Mouse (Mus musculus): ENCODE results near the gene Ntrk2. TPM values are rescaled to one million over a fixed set of nuclear protein-coding genes. Genes with fewer than 3 reads are reported as not detected.
"Not testable (repeated sequence)": the region's sequence is repeated elsewhere in the genome, so short reads cannot be mapped to it uniquely, and the experiment has no call there.

Ntrk2 gene
- total RNA-seq, 4 experiments from 2014 or later: 11.9 to 31.5 (median 21.0) TPM

DNA sequence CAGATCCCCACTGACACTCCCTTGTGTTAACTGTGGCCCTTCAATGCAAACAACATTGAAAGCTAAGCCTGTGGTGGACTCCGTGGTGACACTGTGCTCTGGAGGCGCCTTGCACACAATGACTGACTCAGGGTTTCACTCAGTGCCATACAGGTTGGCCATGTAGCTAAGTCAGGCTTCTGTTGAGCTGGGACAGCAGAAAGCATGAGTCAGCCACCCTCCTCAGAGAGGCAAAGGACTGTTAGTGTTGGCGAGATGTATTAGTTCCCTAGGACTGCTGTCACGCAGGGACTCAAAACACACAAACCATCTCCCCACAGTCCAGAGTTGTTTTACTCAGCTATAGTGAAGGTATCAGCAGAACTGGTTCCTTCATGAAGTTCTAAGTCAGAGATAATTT lies 245.8 kb downstream of the Ntrk2 start:
- DNase-seq: no peak

DNA sequence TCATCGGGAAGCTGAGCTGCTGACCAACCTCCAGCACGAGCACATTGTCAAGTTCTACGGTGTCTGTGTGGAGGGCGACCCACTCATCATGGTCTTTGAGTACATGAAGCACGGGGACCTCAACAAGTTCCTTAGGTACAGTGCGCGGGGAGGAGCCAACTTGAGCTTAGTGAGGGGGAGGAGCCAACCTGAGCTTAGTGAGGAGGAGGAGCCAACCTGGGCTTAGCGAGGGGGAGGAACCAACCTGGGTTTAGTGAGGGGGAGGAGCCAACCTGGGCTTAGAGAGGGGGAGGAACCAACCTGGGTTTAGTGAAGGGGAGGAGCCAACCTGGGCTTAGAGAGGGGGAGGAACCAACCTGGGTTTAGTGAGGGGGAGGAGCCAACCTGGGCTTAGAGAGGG lies 248.0 kb downstream of the Ntrk2 start:
- DNase-seq: not testable (repeated sequence)

DNA sequence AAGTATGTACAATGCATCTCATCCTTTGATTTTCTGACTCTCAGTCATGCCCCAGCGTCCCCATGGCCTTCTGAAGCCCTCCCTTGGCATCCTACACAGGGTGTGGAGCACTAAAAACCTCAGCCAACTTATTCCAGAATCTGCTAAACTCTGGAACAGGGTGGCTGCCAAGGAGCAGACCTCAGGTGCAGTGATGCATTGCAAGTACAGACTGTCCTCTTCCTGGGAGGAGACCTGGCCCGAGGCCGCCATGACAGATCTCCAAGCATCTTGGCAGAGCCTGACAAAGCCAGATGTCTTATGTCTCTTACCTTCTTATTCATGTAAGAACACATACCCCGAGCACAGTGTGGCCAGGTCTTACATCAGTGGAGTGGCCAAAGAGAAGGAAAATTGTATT lies 250.5 kb downstream of the Ntrk2 start:
- DNase-seq: no peak

DNA sequence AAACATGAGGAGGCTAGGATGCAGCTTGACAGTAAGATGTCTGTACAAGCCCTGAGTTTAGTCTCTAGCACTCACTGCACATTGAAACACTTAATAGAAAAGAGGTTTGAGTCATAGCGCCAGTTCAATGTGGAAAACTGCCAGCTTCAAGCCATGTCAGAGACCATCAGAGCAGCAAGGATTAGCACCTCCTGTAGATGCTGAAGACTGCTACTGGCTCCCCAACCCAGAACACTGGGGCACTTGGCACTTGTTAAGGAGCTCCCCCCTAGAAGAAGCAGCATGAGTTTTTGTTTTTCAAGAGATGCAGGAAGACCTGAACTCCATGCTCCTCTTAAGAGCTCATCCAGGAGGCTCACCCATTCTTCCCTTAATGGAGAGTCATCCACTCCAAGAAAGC lies 251.5 kb downstream of the Ntrk2 start:
- no peak for DNase-seq

DNA sequence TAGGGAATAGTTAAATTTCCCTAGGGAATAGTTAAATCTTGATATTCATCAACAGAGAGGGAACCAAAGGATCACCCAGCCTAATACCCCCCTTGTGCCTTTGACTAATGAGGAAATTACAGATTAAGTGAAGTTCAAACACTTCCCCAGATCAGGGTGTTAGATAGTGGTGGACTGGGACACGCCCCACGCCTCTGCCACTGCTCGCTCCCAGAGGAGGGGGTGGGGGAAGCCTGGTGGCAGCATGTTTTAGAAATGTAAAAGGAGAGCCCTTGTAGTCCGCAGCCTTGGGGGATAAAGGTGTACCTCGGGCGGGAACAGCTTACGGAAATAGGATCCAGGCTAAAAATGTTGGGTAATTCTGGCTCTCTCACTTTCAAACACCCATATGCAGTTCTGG lies 252.7 kb downstream of the Ntrk2 start:
- DNase-seq: no peak

DNA sequence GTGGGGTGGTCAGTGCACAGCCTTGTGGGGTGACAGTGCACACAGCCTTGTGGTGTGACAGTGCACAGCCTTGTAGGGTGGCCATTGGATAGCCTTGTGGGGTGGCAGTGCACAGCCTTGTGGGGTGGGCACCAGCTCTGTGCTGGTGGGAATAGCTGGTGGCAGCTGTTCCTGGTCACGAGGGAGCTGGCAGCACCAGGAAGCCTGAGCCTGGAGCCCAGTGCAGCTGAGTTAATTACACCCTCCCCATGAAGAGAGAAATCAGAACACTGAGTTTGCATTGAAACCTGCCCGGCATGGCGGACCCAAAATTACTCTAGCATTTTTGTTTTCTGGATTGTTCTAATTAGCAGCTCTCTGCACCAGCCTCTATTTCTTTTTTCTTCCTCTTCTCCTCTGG lies 259.3 kb downstream of the Ntrk2 start:
- no peak for DNase-seq

DNA sequence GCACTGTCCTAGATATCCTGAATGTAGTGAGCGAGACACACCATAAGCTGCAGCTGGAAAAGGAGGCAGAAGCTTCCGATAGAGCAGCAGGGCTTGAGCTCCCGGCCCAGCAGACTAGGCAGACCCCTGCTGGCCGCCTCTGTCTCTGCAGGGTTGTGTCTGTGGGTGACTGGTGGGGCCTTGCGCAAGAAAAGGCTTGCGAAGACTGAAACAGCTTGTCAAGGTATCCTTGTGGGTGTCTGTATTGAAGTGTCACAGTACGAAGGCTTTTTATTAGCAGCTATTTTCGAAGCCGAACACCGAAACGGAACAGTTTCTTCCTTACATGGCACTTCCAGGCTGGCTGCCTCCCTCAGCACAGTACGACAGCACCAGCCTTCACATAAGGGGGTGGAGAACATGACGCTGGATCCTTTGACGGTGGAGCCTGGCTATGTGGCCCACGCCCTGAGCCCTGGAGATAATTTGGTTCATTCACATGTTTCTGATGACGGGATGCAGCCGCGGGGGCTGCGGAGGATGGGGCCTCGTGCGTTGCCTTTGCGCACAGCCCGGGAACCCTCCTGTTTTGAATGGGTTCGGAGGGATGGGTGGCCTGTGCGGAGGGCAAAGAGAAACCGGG lies 267.4 kb downstream of the Ntrk2 start:
- peak; percentile 67 for DNase-seq

DNA sequence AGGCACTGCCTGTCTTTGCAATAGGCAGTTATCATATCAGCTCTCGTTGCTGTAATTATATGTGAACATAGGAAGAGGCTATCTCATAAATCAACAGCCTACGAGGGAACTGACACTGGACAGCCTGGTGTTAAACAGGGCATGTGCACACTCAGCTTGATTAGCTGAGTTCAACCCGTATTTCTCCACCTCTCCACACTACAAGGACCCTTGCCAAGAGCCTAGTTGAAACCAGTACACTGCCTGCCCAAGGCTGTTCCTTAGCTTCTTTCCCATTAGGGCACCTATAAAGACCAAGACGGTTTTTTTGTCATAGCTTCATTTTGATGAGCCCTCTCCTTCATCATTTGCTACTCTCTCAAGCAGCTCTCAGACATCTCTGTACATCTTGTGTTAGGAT lies 270.1 kb downstream of the Ntrk2 start:
- DNase-seq: no peak

DNA sequence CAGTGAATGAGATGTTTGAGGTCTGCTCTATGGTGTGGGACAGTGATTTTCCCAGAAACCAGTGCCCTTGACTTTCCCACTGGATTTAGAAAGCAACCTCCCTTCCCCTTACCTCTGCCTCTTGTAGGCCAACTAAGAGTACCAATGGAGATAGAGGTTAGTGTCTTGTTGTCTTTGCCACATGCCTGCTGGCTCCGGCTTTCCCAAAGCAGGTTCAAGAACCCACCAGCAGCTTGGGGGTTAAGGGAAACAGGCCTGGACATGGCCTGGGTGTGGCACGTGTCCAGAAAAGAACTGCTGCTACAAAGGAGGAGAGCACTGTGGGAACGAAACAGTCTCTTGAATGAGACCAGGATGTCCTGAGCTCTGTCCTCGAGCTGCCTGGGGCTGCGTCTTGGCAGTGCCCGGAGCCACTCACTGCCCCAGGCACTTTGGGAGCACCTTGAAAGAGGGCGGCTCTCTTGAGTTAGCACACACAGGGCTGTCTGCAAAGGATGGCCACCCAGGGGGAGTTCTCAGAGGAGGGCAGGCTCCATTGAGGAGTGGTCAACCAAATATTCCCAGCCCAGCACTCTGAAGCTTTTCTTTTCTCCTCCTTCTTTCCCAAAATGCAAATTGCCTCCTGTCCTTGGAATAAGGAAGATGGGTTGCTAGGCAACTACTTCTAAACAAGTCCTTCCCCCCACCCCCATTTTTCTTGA lies 273.5 kb downstream of the Ntrk2 start:
- DNase-seq: no peak

DNA sequence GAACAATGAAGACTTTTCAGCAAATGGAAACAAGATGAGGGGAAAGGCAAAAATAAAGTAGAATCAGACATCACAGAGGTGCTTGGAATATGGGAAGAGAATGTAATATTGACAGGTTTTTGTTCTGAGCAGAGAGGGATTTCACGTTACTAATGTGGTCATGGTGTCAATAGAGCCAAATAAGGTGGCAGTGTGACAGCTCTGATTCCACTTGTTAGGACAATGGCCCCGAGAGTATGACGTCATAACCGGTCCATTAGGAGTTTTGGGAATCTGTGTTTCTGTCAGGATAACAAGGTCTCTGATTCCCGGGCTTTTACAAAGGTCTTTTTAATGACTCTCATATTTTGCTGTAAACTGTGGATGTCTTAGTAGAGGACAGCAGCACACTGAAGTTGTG lies 274.1 kb downstream of the Ntrk2 start:
- no peak for DNase-seq

DNA sequence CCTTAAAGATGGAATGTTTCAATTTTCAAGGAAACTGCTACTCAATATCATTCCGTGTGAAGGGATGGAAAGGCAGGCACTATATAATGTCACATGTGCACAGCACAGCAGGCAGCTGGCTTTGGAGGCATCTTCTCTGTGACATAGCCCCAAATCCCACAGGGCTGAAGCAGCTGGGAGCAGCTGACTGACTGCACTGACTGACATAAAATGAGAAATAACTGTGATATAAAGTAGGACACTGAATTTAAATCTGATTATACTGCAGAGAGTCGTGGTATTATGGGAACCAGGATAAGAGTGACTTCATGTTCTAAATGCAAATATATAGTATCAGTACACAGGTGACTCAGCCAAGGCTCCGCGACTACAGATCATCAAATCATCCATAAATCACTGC lies 282.6 kb downstream of the Ntrk2 start:
- no peak for DNase-seq

DNA sequence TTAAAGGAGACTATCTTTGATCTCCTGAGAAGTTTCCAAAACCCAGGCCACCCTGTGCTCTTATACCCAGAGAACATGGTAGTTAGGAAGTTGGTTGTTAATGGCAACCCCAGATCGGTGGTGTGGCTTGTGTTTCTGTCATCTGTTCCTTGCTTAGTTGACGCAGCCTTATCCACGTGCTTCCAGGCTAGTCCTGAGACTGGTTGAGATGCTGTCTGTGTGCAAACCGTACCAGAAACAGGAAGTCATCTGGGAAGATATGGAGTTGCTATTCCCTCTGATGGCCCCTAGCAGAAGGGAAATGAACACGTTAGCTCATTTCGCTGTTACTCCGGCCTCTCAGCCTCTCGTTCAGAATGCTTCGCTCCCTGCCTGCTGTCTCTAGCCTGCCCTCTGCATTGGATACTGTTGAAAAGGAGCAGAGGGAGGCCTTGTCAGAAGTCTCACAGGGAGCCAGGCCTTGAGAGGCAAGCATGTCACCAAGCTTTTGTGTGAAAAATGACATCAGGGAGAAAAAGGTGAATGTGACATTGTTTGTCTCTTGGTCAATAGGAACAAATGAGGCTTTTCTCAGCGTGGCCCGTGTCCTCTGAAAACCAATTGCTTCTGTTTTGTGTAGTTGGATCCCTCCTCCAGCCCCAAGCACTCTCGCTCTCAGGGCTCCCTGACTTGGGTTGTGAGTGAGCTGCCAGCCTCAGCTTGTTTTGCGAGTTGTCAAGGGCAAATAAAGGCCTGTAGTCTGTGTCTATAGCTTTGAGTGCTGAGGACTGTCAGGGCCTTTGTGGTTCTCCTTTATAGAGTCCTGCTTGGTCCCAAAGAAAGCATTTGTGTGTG lies 285.0 kb downstream of the Ntrk2 start:
- no peak for DNase-seq

DNA sequence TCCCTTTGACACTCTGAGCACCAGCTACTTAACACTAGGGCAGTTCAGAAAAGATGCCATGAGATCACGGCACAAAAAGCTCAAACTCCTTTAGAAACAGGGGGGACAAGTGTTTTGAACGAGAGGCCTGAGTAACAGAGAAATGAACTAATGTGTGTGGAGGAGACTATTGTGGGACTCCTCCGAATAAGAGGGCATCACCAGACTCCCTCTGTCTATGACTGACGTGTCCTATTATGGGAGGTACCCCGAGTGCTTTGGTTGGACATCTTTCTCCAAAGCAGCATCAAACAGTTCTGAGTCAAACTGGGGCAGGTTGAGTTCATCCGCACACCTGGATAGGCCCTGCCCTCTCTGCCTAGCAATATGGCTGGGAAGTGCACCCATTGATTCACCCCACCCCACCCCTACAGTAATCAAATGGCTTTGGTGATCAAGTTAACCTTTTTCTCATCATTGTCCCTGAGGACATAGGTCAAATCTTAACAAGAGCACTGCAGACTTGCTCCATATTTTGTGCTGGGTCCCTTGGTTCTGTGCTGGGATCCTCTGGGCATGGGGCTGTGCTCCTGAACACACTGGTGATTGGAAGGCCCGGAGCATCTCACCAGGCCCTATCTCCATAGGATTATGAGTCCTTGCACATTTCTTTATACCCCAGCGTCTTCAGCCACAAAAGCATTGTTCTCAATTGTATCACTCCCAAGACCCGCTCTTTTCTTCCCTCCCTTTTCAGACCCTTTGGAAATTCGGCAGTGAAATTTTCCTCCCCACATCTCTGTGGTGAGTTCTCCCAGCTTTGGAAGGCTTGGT lies 285.9 kb downstream of the Ntrk2 start:
- DNase-seq: no peak

DNA sequence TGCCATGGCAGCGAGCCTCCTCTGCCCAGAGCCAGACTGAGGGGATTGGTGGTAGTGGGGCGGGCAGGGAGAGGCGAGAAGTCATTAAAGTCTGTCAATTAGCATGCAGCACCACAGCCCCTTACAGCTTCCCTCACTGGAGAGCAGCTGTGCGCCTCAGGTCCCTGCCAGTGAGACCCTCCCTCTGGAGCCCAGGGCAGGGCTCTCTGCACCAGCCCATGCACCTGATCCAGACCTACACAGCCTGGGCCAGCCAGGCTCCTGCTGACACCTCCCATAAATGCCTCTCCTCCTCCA lies 286.4 kb downstream of the Ntrk2 start:
- no peak for DNase-seq

DNA sequence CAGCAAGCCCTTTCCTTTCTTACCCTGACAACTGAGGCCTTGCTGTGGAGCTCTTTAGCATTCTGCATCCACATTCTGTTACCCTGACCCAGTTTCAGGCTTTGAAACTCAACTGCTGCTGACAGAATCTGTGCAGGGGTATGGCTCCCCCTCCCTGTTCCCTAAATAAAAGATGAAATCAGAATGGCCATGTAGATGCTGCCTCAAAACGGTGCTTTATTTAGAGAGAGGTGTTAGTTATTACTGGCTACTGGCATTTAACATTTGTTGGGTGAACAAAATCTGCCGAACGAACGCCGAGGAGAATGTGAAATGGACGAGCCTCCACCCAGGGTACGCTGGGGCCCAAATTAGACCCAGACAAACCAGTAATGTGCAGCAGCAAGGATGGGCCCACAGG lies 288.4 kb downstream of the Ntrk2 start:
- DNase-seq: no peak

DNA sequence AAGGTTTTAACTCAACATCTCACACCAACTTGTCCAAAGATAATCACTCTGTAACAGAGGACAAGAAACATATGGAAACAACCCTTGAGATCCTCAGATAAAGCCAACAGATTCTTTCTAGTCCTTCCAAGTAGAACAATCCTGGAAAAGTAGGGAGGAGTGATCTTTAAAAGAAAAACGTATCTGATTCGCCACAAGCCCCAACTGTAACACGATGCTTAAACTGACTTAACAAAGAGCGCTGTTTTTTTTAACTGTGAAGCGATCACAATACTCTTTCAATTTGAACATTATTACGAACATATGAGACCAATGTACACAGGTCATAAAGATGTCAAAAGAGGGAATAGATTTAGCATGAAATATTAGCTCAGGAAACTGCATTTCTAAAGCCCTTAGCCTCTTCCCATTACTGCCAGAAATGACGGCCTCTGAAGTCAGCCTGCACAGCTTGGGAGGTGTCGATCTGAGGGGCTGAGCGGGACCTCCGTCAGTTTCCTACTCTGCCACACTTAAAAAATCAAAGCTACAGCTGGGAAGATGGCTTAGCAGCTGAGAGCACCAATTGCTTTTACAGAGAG lies 289.5 kb downstream of the Ntrk2 start:
- DNase-seq: no peak

DNA sequence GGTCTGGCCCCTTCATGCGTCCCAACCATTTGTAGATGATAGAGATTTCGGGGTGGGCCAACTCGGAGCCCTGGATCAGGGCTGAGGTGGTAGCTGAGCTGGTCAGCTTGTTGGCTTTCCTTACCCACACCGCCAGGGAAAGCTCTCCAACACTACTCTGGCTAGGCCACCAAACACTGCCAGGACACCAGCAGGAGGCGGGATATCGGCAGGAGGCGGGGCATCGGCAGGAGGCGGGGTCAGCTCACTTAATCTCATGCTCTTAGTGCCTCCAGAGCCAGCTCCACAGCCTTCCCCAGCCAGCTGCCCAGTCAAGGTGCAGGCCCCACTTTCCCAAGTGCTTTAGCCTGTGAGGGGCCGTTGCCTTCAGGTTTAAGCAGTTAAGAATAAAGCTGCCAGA lies 293.7 kb downstream of the Ntrk2 start:
- DNase-seq: no peak

DNA sequence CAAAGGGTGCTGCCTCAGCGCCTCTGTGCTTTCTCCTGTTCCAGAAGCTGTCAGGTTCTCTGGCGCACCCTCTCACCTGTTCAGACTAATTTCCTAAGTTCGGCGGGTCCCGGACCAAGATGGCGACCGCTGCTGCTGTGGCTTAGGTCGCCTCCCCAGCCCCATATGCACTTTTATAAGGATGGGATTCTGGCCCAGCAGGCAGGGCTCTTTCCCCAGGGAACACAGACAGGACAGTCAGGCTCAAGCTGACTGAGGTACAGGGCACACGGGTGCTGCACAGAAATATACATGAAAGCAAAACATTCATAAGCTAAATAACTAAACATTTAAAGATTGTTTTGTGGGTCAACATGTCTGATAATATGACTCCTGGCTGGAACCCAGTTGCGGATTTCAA lies 301.4 kb downstream of the Ntrk2 start:
- DNase-seq: not testable (repeated sequence)

DNA sequence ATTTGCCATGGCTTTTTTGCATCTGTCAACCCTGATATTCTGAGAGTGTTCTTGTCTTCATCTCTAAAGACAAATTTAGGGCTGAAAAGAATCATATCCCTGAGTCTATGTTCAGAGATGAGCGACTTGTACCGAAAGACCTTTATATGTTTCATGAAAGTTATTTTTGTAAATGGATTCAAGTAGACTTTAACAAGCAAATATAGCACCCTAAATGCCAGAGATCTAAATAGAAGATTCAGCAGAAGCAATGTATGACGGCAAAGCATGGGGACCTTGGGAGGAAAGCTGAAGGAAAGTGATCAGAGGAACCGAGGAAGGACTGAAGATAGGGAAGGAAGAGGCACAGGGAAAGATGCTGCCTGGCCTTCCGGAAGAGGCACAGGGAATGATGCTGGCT lies 303.7 kb downstream of the Ntrk2 start:
- DNase-seq: no peak

DNA sequence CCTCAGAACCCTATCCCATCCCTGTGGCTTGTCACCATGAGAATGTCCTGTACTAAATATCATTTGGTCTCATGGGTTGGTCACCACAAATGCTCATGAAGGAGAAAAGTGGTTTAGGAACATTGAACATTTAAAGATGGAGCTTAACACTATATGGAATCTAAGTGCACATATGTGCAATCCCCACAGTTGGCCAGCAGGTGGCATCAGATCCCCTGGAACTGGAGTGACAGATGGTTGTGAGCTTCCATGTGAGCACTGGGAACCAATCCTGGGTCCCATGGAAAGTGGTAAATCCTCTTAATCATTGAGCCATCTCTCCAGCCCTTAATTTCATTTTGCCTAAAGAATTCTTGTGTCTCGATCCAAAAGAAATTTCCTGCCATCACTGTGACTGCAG lies 308.3 kb downstream of the Ntrk2 start:
- no peak for DNase-seq

DNA sequence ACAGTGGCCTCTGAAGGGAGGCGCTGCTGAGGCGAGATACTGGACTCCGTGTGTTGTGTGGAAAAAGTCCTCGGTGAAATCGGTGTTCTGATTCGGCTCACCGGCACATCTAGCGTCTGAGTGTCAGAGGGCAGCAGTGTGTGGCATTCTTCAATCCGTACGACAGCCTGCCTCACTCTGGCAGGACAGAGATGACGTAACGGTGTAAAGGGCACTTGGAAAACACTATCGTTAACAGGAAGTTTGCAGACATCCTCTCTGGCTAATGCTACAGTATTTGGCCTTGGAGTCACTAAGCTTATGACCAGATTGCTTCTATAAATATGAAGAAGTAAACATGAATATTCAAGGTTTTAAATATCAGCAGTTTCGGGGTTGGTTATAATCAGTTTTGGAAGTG lies 309.2 kb downstream of the Ntrk2 start:
- DNase-seq: no peak

DNA sequence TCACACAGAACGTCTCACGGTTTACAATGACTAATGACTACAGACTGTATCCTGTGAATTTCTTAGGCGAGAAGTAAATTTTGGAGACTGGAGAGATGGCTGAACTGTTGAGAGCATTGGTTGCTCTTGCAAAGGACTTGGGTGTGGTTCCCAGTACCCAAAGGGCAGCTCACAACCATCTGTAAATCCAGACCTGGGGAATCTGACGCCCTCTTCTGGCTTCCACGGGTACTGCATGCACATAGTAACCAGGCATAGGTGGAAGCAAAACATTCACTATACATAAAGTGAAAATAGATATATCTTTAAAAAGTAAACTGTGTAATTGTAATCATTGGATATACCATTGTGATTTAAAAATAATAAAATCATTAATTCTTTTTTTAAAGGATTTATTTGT lies 310.9 kb downstream of the Ntrk2 start:
- no peak for DNase-seq
